Mouse (Mus musculus): ENCODE data around the gene Ngb.

DNA sequence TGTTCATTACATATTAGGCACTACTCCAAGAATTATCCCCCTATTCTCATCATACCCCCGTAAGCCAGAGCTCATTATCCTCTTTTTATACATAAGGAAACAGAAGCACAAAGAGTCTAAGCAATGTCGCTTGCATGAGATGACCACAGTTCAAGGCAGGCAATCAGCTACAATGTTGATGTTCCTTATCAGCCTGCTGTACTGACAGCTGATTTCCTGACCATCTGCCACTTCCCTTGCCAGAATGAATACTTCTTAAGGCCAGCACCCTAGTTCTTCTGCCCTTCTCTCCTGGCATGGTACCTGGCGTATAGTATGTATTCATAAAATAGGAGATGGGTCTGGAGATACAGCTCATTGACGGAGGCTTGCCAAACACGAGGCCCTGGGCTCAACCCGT is 29.9 kb upstream of the Ngb start:
- TF ChIP-seq POLR2A (IDR thresholded peaks at IDR 0.05; ENCODE audit: borderline replicate concordance, insufficient read depth, low read length) (no peak), CTCF (IDR thresholded peaks at IDR 0.05; ENCODE audit: borderline replicate concordance, insufficient read depth, low read depth, low read length) (no peak)

Data from cerebellum, adult 2 months (tissue).